Mouse (Mus musculus): ENCODE data around the gene Ap1ar. TPM values are rescaled to one million over a fixed set of nuclear protein-coding genes. Genes with fewer than 3 reads are reported as not detected.

Ap1ar gene
- polyA plus RNA-seq, 1 experiment: 65.5 TPM

GRCm38 (mm10) chr3:127864242-127864641, 26.9 kb upstream of the Ap1ar start:
- Histone ChIP-seq H3K4me3 (ENCODE audit: insufficient read depth, low read length) (no peak overlapping the region), H3K27ac (ENCODE audit: insufficient read depth, low read length) (no peak overlapping the region), H3K4me1 (ENCODE audit: control insufficient read depth, insufficient read depth, low read length) (peaks cover 2% of the 10 kb centered on the region; the same call in 1 of the 2 replicates)
- TF ChIP-seq CTCF (IDR thresholded peaks at IDR 0.05; ENCODE audit: extremely low read depth, insufficient read depth, low read length) (0 out of 2 replicates have a peak, but pooled peaks have one; percentile 27), POLR2A (IDR thresholded peaks at IDR 0.05; ENCODE audit: extremely low read depth, insufficient read depth, low read length) (no peak)

GRCm38 (mm10) chr3:127863571-127863970, 26.2 kb upstream of the Ap1ar start:
- no peak for TF ChIP-seq POLR2A (IDR thresholded peaks at IDR 0.05; ENCODE audit: extremely low read depth, insufficient read depth, low read length)
- no peak for TF ChIP-seq CTCF (IDR thresholded peaks at IDR 0.05; ENCODE audit: extremely low read depth, insufficient read depth, low read length)
- H3K27ac ChIP-seq (ENCODE audit: insufficient read depth, low read length): no peak overlapping the region
- no peak overlapping the region for H3K4me3 ChIP-seq (ENCODE audit: insufficient read depth, low read length)
- peaks cover 3% of the 10 kb centered on the region; the same call in 1 of the 2 replicates for H3K4me1 ChIP-seq (ENCODE audit: control insufficient read depth, insufficient read depth, low read length)

- H3K27ac ChIP-seq (ENCODE audit: insufficient read depth, low read length): no peak overlapping the region
- no peak overlapping the region for H3K4me3 ChIP-seq (ENCODE audit: insufficient read depth, low read length)
- no peak for TF ChIP-seq POLR2A (IDR thresholded peaks at IDR 0.05; ENCODE audit: extremely low read depth, insufficient read depth, low read length)
- TF ChIP-seq CTCF (IDR thresholded peaks at IDR 0.05; ENCODE audit: extremely low read depth, insufficient read depth, low read length): no peak
- peaks cover 1% of the 10 kb centered on the region; the same call in 1 of the 2 replicates for H3K4me1 ChIP-seq (ENCODE audit: control insufficient read depth, insufficient read depth, low read length)
Measured at GRCm38 (mm10) chr3:127862479-127862878, 25.2 kb upstream of the Ap1ar start.

GRCm38 (mm10) chr3:127861340-127861739, 24.0 kb upstream of the Ap1ar start:
- H3K27ac ChIP-seq (ENCODE audit: insufficient read depth, low read length): no peak overlapping the region
- no peak for TF ChIP-seq POLR2A (IDR thresholded peaks at IDR 0.05; ENCODE audit: extremely low read depth, insufficient read depth, low read length)
- no peak for TF ChIP-seq CTCF (IDR thresholded peaks at IDR 0.05; ENCODE audit: extremely low read depth, insufficient read depth, low read length)
- no peak overlapping the region for H3K4me3 ChIP-seq (ENCODE audit: insufficient read depth, low read length)
- peaks cover 1% of the 10 kb centered on the region; the same call in 1 of the 2 replicates for H3K4me1 ChIP-seq (ENCODE audit: control insufficient read depth, insufficient read depth, low read length)

- no peak overlapping the region for H3K27ac ChIP-seq (ENCODE audit: insufficient read depth, low read length)
- peaks cover 2% of the 10 kb centered on the region for H3K4me1 ChIP-seq (ENCODE audit: control insufficient read depth, insufficient read depth, low read length)
- H3K4me3 ChIP-seq (ENCODE audit: insufficient read depth, low read length): no peak overlapping the region
- TF ChIP-seq CTCF (IDR thresholded peaks at IDR 0.05; ENCODE audit: extremely low read depth, insufficient read depth, low read length) (peak; percentile 84), POLR2A (IDR thresholded peaks at IDR 0.05; ENCODE audit: extremely low read depth, insufficient read depth, low read length) (no peak)
Measured at GRCm38 (mm10) chr3:127853431-127854206, 16.3 kb upstream of the Ap1ar start.

GRCm38 (mm10) chr3:127852722-127853121, 15.4 kb upstream of the Ap1ar start:
- H3K27ac ChIP-seq (ENCODE audit: insufficient read depth, low read length): no peak overlapping the region
- TF ChIP-seq POLR2A (IDR thresholded peaks at IDR 0.05; ENCODE audit: extremely low read depth, insufficient read depth, low read length): no peak
- no peak for TF ChIP-seq CTCF (IDR thresholded peaks at IDR 0.05; ENCODE audit: extremely low read depth, insufficient read depth, low read length)
- peaks cover 2% of the 10 kb centered on the region for H3K4me1 ChIP-seq (ENCODE audit: control insufficient read depth, insufficient read depth, low read length)
- no peak overlapping the region for H3K4me3 ChIP-seq (ENCODE audit: insufficient read depth, low read length)

GRCm38 (mm10) chr3:127850776-127851646, 13.7 kb upstream of the Ap1ar start:
- TF ChIP-seq CTCF (IDR thresholded peaks at IDR 0.05; ENCODE audit: extremely low read depth, insufficient read depth, low read length): no peak
- no peak for TF ChIP-seq POLR2A (IDR thresholded peaks at IDR 0.05; ENCODE audit: extremely low read depth, insufficient read depth, low read length)
- Histone ChIP-seq H3K27ac (ENCODE audit: insufficient read depth, low read length) (no peak overlapping the region), H3K4me1 (ENCODE audit: control insufficient read depth, insufficient read depth, low read length) (peaks cover 2% of the 10 kb centered on the region), H3K4me3 (ENCODE audit: insufficient read depth, low read length) (no peak overlapping the region)

GRCm38 (mm10) chr3:127849922-127850321, 12.6 kb upstream of the Ap1ar start:
- H3K4me3 ChIP-seq (ENCODE audit: insufficient read depth, low read length): no peak overlapping the region
- H3K4me1 ChIP-seq (ENCODE audit: control insufficient read depth, insufficient read depth, low read length): peaks cover 2% of the 10 kb centered on the region
- no peak overlapping the region for H3K27ac ChIP-seq (ENCODE audit: insufficient read depth, low read length)
- no peak for TF ChIP-seq POLR2A (IDR thresholded peaks at IDR 0.05; ENCODE audit: extremely low read depth, insufficient read depth, low read length)
- no peak for TF ChIP-seq CTCF (IDR thresholded peaks at IDR 0.05; ENCODE audit: extremely low read depth, insufficient read depth, low read length)

GRCm38 (mm10) chr3:127848088-127848808, 10.9 kb upstream of the Ap1ar start:
- Histone ChIP-seq H3K27ac (ENCODE audit: insufficient read depth, low read length) (no peak overlapping the region), H3K4me1 (ENCODE audit: control insufficient read depth, insufficient read depth, low read length) (peaks cover 2% of the 10 kb centered on the region), H3K4me3 (ENCODE audit: insufficient read depth, low read length) (no peak overlapping the region)
- TF ChIP-seq CTCF (IDR thresholded peaks at IDR 0.05; ENCODE audit: extremely low read depth, insufficient read depth, low read length): no peak

Data from cortical plate, adult 2 months (tissue).